Mouse (Mus musculus) urinary bladder, adult 18-20 months (tissue): ENCODE results near the gene Gm19684.
"Not testable (repeated sequence)": the region's sequence is repeated elsewhere in the genome, so short reads cannot be mapped to it uniquely, and the experiment has no call there.

ENCODE experiments used
- DNase-seq, 2 experiments: peaks; one replicate each; pipeline ENCODE4 v3.0.0; 2022; ENCODE audit warnings: low spot score in 2 of 2, mixed read lengths in 2 of 2

The Gm19684 gene

DNA sequence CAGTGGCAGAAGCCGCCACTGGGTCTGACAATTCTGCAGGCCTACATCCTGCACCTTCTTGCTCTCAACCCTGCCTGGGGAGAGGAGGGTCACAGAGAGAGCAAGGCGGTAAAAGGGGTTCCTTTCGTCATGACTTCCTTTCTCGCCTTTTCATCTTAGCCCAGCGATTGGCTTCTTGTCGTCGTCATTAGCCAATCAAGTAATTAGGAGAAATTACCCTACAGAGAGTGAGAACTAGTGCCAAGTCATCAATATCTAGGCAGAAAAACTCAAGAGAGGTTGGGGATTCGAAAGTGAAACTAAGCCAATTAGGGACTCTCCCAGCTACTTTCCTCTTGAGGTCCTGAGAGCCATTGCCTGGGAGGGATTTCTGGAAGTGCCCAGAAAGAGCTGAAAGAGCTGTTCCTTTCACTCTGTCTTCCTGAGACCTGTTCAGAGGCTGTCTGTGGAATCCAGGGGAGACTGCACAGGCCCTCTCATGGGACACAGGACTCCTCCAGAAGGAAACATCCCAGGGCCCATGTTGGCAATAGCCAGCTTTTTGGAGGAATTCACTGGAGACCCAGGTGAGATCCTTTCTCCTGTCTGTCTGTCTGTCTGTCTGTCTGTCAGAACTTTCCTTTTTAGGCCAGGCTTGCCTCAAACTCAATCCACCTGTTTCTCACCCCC is at the start of gene Gm19684:
Gene Gm19684, plus strand, starts transcription at position 327 of the 669 bp plus-strand sequence.
- DNase-seq: peak in 1 of 2 experiments; percentile 40

- DNase-seq: not testable (repeated sequence)
Measured at GRCm38 (mm10) chr17:36081901-36082300, 39.6 kb upstream of the Gm19684 start.

GRCm38 (mm10) chr17:36082519-36083232 is 38.8 kb upstream of the Gm19684 start:
- DNase-seq: peak in 1 of 2 experiments; percentile 18

DNA sequence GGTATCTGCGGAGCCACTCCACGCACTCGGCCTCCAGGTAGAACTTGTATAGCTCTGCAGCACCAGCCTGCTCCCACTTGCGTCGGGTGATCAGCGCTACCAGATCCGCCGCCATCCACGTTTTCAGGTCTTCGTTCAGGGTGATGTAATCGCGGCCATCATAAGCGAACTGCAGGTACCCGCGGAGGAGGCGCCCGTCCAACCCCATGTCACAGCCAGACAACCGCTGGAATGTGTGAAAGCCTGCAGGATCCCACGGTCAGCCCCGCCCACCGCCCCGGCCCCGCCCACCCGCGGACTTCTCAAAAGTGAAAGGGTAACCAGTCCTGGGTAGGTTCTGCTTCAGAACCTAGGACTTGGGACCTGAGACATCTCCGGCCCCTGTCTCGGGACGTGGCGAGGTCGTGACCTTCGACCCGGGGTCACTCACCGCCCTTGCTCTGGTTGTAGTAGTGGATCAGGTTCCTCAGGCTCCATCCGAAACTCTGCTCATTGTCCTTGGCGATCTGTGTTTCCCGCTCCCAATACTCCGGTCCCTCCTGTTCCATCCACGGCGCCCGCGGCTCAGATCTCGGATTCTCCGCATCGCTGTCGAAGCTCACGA is 38.1 kb upstream of the Gm19684 start:
- DNase-seq: peak in 1 of 2 experiments; percentile 31

- no peak for DNase-seq
Measured at GRCm38 (mm10) chr17:36083870-36084451, 37.5 kb upstream of the Gm19684 start.

DNA sequence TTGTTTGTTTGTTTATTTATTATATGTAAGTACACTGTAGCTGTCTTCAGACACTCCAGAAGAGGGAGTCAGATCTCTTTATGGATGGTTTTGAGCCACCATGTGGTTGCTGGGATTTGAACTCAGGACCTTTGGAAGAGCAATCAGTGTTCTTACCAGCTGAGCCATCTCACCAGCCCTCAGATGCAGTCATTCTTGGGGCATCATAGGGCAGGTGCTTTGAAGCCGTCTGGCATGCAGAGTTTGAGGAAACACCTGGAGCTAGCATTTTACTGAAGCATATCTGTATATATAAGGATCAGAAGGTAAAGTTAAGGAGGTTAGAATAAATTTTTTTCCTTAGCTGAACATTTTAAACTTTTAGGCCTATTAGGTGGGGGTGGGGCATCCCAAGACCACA is 35.5 kb upstream of the Gm19684 start:
- not testable (repeated sequence) for DNase-seq

GRCm38 (mm10) chr17:36091933-36092332 is 29.5 kb upstream of the Gm19684 start:
- not testable (repeated sequence) for DNase-seq

DNA sequence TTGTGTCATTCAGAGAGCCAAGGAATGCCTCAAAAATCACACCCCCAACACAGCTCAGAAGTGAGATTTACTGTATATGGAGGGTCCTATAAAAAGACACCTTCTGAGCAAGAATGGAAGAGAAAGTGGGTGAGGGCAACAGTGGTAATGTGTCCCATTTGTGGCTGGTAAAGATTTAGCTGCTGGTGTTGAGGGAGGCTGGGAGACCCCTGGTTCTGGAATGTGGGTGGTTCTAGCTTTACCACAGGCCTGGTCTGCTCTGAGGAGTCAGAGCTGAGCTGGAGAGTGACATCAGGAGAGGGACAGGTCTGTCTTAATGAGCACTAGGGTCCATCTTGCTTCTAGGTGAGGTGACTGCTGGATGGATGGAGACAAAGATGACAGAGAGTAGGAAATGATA is 29.0 kb upstream of the Gm19684 start:
- DNase-seq: not testable (repeated sequence)

- no peak for DNase-seq
Measured at GRCm38 (mm10) chr17:36093936-36094335, 27.5 kb upstream of the Gm19684 start.

- DNase-seq: not testable (repeated sequence)
Measured at GRCm38 (mm10) chr17:36099603-36100002, 21.9 kb upstream of the Gm19684 start.

- not testable (repeated sequence) for DNase-seq
Measured at GRCm38 (mm10) chr17:36102091-36102490, 19.4 kb upstream of the Gm19684 start.

- not testable (repeated sequence) for DNase-seq
Measured at GRCm38 (mm10) chr17:36110129-36110528, 11.3 kb upstream of the Gm19684 start.

GRCm38 (mm10) chr17:36110641-36111509 is 10.6 kb upstream of the Gm19684 start:
- peak in 1 of 2 experiments; percentile 44 for DNase-seq

GRCm38 (mm10) chr17:36111510-36111868 is 10.0 kb upstream of the Gm19684 start:
- DNase-seq: peak in 1 of 2 experiments; percentile 22

GRCm38 (mm10) chr17:36113979-36114593 is 7.4 kb upstream of the Gm19684 start:
- not testable (repeated sequence) for DNase-seq

DNA sequence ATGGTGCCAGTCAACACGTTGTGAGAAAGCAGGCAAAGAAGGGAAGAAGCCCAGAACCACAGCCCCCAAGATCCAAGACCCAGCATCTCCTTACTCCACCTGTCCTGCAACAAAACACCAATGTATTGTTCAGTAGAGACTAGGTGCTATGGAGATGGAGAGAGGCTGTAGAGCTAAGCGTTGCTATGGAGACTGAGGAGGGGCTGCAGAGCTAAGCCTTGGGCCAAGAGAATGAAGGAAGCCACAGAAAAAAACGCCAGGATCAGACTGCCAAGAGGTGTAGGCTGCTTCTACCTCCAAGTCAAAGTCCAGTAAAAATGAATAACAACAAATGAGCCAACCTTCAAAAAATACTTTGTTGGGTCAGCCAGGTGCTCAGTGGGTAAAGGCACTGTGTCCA is 4.9 kb upstream of the Gm19684 start:
- DNase-seq: not testable (repeated sequence)

- DNase-seq: not testable (repeated sequence)
Measured at GRCm38 (mm10) chr17:36120839-36121238, 639 bp upstream of the Gm19684 start.

- not testable (repeated sequence) for DNase-seq
Measured at GRCm38 (mm10) chr17:36124111-36124510, 2.6 kb downstream of the Gm19684 start.

- not testable (repeated sequence) for DNase-seq
Measured at GRCm38 (mm10) chr17:36128525-36128924, 7.0 kb downstream of the Gm19684 start.

- DNase-seq: not testable (repeated sequence)
Measured at GRCm38 (mm10) chr17:36128968-36129817, 7.7 kb downstream of the Gm19684 start, which contains the start of gene Gm7030. Gene Gm7030, minus strand, starts transcription at chr17:36129425.
